Mouse (Mus musculus) embryonic fibroblast, embryonic 13.5 days (primary cell): ENCODE results near the gene Iqcb1.

Experiments
- CTCF ChIP-seq: IDR thresholded peaks from 2 replicates; pipeline ENCODE4 v1.5.1; 2011; ENCODE audit warnings: mild to moderate bottlenecking, control low read depth, low read length, moderate library complexity, borderline replicate concordance; ENCODE audit not compliant: insufficient read depth
- POLR2A ChIP-seq: IDR thresholded peaks from 2 replicates; pipeline ENCODE4 v1.6.1; 2011; ENCODE audit warnings: low read depth, mild to moderate bottlenecking, control low read depth, low read length, moderate library complexity

DNA sequence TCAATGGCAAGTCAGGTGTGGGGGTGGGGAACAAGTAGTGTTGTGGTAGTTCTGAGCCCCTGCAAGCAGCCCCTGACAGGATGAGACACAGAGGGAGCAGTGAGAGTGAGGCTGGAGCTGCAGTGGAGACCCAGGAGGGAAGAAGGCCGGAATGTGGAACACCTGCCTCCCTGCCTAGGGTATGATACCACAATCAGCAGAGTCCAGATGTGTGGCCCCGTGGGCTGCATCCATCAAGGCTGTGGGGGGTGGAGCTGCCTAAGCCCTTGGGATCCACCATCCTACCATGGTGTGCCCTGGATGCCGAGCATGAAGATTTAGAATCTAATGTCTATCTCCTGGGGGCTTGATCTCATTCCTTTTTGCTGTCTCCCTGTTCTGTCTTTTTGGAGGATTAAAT lies 14.5 kb upstream of the Iqcb1 start:
- no peak for TF ChIP-seq CTCF
- no peak for TF ChIP-seq POLR2A
